Mouse (Mus musculus) neural tube, embryonic 11.5 days (tissue): ENCODE results near the gene Traf3. TPM values are rescaled to one million over a fixed set of nuclear protein-coding genes. Genes with fewer than 3 reads are reported as not detected.

Experiments used
- ATAC-seq: fragments of 200-750 bp; cut with Nextera tagmentation; 2 replicates; pipeline ENCODE4 v1.8.0; 2017; ENCODE audit warnings: moderate number of reproducible peaks, mild to moderate bottlenecking, moderate TSS enrichment, moderate library complexity; ENCODE audit not compliant: insufficient read depth, low FRiP score, low TSS enrichment
- DNase-seq: peaks from one replicate; pipeline ENCODE4 v3.0.0-alpha.2; 2015; ENCODE audit warnings: low spot score
- H3K27ac ChIP-seq: fragments of 300-500 bp; sonication (generic); 2 replicates; pipeline ENCODE4 v1.5.1; 2014; ENCODE audit warnings: low read depth, mild to moderate bottlenecking, low read length
- H3K27me3 ChIP-seq: fragments of 300-500 bp; sonication (generic); 2 replicates; pipeline ENCODE4 v1.6.1; 2014; ENCODE audit warnings: mild to moderate bottlenecking, low read length, mixed read lengths; ENCODE audit not compliant: control insufficient read depth, insufficient read depth
- H3K36me3 ChIP-seq: fragments of 300-500 bp; sonication (generic); 2 replicates; pipeline ENCODE4 v1.6.1; 2014; ENCODE audit warnings: mild to moderate bottlenecking, low read length, moderate library complexity, mixed read lengths; ENCODE audit not compliant: control insufficient read depth, insufficient read depth
- H3K4me1 ChIP-seq: fragments of 300-500 bp; sonication (generic); 2 replicates; pipeline ENCODE4 v1.6.1; 2014; ENCODE audit warnings: low read length, mixed read lengths; ENCODE audit not compliant: control insufficient read depth, insufficient read depth
- H3K4me2 ChIP-seq: fragments of 300-500 bp; sonication (generic); 2 replicates; pipeline ENCODE4 v1.6.1; 2014; ENCODE audit warnings: low read depth, mild to moderate bottlenecking, moderate library complexity
- H3K4me3 ChIP-seq: fragments of 300-500 bp; sonication (generic); 2 replicates; pipeline ENCODE4 v1.5.1; 2014; ENCODE audit warnings: low read depth, low read length
- H3K9ac ChIP-seq: fragments of 300-500 bp; sonication (generic); 2 replicates; pipeline ENCODE4 v1.6.1; 2014; ENCODE audit warnings: mild to moderate bottlenecking, low read length
- H3K9me3 ChIP-seq: fragments of 300-500 bp; sonication (generic); 2 replicates; pipeline ENCODE4 v1.6.1; 2016; ENCODE audit warnings: low read length; ENCODE audit not compliant: control insufficient read depth
- WGBS: fragments of 180-500 bp; shearing (Covaris S2); extraction: QIAGEN DNeasy Blood & Tissue Kit; methylation state at CpG from one replicate; pipeline ENCODE4 v1.1.7; 2014; 5-methylcytosine and 5-hydroxymethylcytosine counted together
- polyA plus RNA-seq: library from polyadenylated mRNA; unstranded; fragments of >200 nt; fragmentation: Nextera tagmentation; extraction: Ambion mirVana; gene quantifications from 2 replicates; pipeline ENCODE4 v1.2.1, GENCODE M21; 2014

The Traf3 gene
- polyA plus RNA-seq, 1 experiment from 2014 or later = 16.2 TPM

DNA sequence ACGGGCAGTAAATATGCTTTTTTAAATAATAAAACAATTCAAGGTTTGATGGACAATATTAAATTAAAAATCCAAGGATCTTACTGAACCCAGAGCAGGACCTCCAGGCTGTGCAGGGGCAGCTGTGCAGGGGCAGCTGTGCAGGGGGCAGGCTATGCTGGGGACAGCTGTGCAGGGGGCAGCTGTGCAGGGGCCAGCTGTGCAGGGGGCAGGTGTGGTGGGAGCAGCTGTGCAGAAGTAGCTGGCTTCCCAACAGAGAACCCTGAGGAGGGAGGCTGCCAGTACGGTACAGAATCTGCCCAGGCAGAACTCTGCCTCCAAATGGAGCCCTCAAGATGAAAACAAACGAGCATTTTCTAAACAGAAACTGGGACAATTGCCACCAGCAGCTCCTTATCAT is 30.2 kb upstream of the Traf3 start:
- 76% methylated on average over 3 of the region's 3 CpGs for WGBS
- no peak overlapping the region for H3K4me3 ChIP-seq
- no peak for DNase-seq
- no peak overlapping the region for H3K4me2 ChIP-seq
- H3K27ac ChIP-seq = no peak overlapping the region
- H3K9me3 ChIP-seq = no peaks in the 10 kb centered on the region
- H3K4me1 ChIP-seq = no peaks in the 10 kb centered on the region
- no peaks in the 10 kb centered on the region for H3K27me3 ChIP-seq
- no peaks in the 10 kb centered on the region for H3K36me3 ChIP-seq
- no peak overlapping the region for H3K9ac ChIP-seq
- no peak for ATAC-seq

DNA sequence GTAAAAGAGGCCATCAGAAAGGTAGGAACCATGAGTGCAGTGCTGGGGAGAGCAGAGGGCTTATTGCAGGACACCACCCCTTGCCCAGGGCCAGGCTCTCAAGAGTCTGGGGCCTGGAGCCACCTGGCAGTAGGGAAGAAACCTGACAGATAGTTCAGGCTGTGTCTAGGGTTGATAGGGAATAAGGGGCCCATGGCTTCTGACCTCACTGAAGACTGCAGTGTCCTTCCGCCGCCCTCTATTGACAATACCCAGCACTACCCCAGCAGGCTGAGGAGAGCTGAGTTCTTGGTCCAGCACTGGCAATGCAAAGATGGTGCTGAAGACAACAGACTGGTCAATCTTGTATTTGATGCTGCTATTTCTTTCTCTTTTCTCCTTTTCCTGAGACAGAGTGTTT is 29.1 kb upstream of the Traf3 start:
- DNase-seq = no peak
- Histone ChIP-seq H3K36me3 (no peaks in the 10 kb centered on the region), H3K4me2 (no peak overlapping the region), H3K4me1 (no peaks in the 10 kb centered on the region), H3K9ac (no peak overlapping the region), H3K27me3 (no peaks in the 10 kb centered on the region), H3K9me3 (no peaks in the 10 kb centered on the region), H3K4me3 (no peak overlapping the region), H3K27ac (no peak overlapping the region)
- ATAC-seq = no peak
- WGBS = 60% methylated on average over 2 of the region's 2 CpGs

- no peaks in the 10 kb centered on the region for H3K9me3 ChIP-seq
- ATAC-seq = peak; percentile 76
- no peaks in the 10 kb centered on the region for H3K27me3 ChIP-seq
- peaks cover 15% of the 10 kb centered on the region for H3K4me1 ChIP-seq
- H3K27ac ChIP-seq = peak overlapping the region; percentile 68
- WGBS = 13% methylated on average over 12 of the region's 12 CpGs
- H3K4me2 ChIP-seq = peak overlapping the region; percentile 20; the same call in 1 of the 2 replicates
- peak; percentile 76 for DNase-seq
- peak overlapping the region; percentile 22; the same call in 1 of the 2 replicates for H3K9ac ChIP-seq
- no peak overlapping the region for H3K4me3 ChIP-seq
- no peaks in the 10 kb centered on the region for H3K36me3 ChIP-seq
Observed at GRCm38 (mm10) chr12:111143005-111143508, 23.1 kb upstream of the Traf3 start.

DNA sequence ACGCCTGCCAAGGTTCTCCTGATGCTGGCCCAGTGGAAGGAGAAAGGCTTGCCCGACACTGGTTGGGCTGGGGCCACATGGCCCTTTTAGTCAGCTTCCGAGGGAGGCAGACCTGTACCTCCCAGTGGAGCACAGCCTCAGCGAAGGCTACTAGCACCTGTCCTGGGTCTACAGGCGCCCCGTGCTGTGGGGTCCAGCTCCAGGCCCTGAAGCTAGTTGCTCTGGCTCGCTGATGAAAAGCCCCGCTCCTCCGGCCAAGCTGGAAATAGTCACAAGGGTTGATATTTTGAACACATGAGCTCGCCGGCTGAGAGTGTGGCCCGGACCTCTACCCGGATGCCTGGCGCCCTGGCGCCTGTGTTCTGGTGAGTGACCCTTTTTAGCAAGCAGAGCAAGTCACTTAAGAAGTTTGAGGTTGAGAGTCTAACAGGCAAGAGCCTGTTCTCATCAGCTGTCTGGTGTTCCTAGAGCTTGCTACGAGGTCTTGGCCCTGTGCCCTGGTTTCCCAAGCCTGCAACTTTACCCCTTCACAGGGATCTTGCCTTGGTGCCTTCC is 22.6 kb upstream of the Traf3 start:
- peak; percentile 52; the same call in 1 of the 2 replicates for ATAC-seq
- 81% methylated on average over 16 of the region's 16 CpGs for WGBS
- peaks cover 15% of the 10 kb centered on the region for H3K4me1 ChIP-seq
- H3K4me3 ChIP-seq = no peak overlapping the region
- H3K27me3 ChIP-seq = no peaks in the 10 kb centered on the region
- 0 out of 2 replicates have a peak overlapping the region, but pooled peaks have one; percentile 12 for H3K4me2 ChIP-seq
- peak overlapping the region; percentile 68 for H3K27ac ChIP-seq
- no peaks in the 10 kb centered on the region for H3K36me3 ChIP-seq
- no peaks in the 10 kb centered on the region for H3K9me3 ChIP-seq
- peak overlapping the region; percentile 22; the same call in 1 of the 2 replicates for H3K9ac ChIP-seq
- no peak for DNase-seq

DNA sequence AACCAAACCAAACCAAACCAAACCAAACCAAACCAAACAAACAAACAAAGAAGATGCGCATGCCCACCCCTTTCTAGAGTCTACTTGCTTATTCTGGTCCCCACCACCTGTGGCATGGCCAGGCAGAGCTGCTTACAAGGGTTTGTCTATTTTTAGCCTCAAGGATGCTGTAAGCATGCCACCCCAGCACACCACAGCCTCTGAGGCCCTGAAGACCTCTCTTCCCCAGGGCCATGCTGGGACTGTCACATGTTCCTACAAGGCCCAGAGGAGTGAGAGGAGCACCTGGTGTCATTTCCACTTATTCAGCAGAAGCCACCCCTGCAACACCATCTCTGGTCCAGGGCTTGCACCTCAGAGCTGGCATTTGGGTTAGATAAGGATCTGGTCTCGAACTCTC is 21.6 kb upstream of the Traf3 start:
- 98% methylated on average over 2 of the region's 2 CpGs for WGBS
- Histone ChIP-seq H3K27me3 (no peaks in the 10 kb centered on the region), H3K36me3 (no peaks in the 10 kb centered on the region), H3K4me3 (no peak overlapping the region), H3K4me2 (no peak overlapping the region), H3K4me1 (peaks cover 15% of the 10 kb centered on the region), H3K27ac (no peak overlapping the region), H3K9ac (no peak overlapping the region), H3K9me3 (no peaks in the 10 kb centered on the region)
- no peak for ATAC-seq
- no peak for DNase-seq

GRCm38 (mm10) chr12:111145269-111145668 is 20.9 kb upstream of the Traf3 start:
- no peak for ATAC-seq
- DNase-seq = peak; percentile 21
- Histone ChIP-seq H3K27ac (no peak overlapping the region), H3K4me2 (no peak overlapping the region), H3K9me3 (no peaks in the 10 kb centered on the region), H3K4me3 (no peak overlapping the region), H3K9ac (no peak overlapping the region), H3K36me3 (no peaks in the 10 kb centered on the region), H3K4me1 (peaks cover 15% of the 10 kb centered on the region), H3K27me3 (no peaks in the 10 kb centered on the region)
- 51% methylated on average over 9 of the region's 9 CpGs for WGBS

DNA sequence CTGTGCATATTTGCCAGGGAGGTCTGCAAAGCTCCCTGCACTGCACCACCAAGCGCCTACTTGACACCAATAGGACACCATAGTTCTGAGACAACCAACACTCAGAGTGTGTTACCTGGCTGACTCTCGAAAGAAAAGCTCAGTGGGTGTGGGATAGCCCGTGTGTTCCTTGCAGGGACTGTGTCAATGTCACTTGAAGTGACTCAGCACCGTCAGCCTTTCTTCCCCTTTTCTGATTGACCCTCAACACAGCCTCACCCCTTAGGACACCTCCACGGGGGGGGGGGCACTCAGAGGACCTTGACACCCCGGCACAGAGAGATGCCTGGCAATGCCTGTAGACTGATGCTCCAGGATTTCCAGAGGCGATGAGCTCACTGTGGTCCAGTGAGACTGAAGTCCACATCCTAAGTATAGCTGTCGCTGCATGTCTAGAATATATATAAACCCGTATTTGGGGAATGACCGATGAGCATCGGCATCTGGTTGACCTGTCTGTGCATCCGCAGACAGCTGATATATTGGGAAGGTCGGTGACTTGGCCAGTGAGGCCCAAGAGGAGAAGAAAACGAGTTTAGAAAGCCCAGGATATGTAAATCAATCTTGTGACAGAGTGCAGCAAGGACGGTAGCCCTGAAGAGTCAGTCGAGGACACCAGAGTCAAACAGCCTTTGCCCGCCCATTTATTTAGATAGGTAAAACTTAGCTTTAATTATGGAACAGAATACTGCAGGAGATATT is 16.5 kb upstream of the Traf3 start:
- H3K4me2 ChIP-seq = no peak overlapping the region
- no peaks in the 10 kb centered on the region for H3K9me3 ChIP-seq
- 64% methylated on average over 17 of the region's 17 CpGs for WGBS
- no peak for DNase-seq
- H3K27ac ChIP-seq = no peak overlapping the region
- no peaks in the 10 kb centered on the region for H3K27me3 ChIP-seq
- no peak overlapping the region for H3K9ac ChIP-seq
- ATAC-seq = no peak
- H3K4me3 ChIP-seq = no peak overlapping the region
- H3K36me3 ChIP-seq = no peaks in the 10 kb centered on the region
- H3K4me1 ChIP-seq = peaks cover 6% of the 10 kb centered on the region; the same call in 1 of the 2 replicates

DNA sequence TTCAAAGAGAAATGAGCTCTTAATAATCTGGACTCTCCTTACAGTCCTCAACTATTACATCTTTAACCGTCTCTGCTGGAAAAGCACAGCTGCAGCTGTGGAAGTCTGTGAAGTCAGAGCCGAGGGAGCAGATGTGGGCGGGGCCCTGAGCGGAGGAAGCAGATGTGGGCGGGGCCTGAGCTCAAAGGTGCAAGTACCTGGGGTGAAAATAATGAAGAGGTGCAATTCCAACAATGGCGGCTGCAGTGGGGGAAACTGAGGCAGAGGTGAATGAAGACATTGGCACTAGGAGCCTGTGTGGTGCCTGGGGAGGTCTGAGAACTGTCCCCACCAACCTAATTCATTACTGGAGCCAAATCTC is 16.0 kb upstream of the Traf3 start:
- Histone ChIP-seq H3K9me3 (no peaks in the 10 kb centered on the region), H3K27ac (no peak overlapping the region), H3K36me3 (no peaks in the 10 kb centered on the region), H3K4me3 (no peak overlapping the region), H3K4me2 (no peak overlapping the region), H3K9ac (no peak overlapping the region), H3K4me1 (peaks cover 2% of the 10 kb centered on the region; the same call in 1 of the 2 replicates), H3K27me3 (no peaks in the 10 kb centered on the region)
- ATAC-seq (no peak), DNase-seq (no peak)
- WGBS = 13% methylated on average over 6 of the region's 6 CpGs
